Mouse (Mus musculus): ENCODE measurements around the gene Trappc1.

- TF ChIP-seq MXI1 (IDR thresholded peaks at IDR 0.05; ENCODE audit: low read depth, low read length): no peak
- no peak for TF ChIP-seq ELF1 (IDR thresholded peaks at IDR 0.05; ENCODE audit: low read depth, low read length)
- TF ChIP-seq POLR2AphosphoS2 (IDR thresholded peaks at IDR 0.05; ENCODE audit: low read length): no peak
- no peak for TF ChIP-seq POLR2A (IDR thresholded peaks at IDR 0.05; ENCODE audit: control insufficient read depth in 1 of 2, insufficient read depth in 1 of 2, low read depth in 1 of 2, low read length in 2 of 2, poor library complexity in 1 of 2)
- no peak for TF ChIP-seq CTCF (IDR thresholded peaks at IDR 0.05 in 2 of 3, conservative IDR thresholded peaks at IDR 0.05 in 1 of 3; ENCODE audit: control insufficient read depth in 1 of 3, insufficient read depth in 1 of 3, low read depth in 2 of 3, low read length in 3 of 3, poor library complexity in 1 of 3, severe bottlenecking in 1 of 3)
- TF ChIP-seq GATA1 (IDR thresholded peaks at IDR 0.05; ENCODE audit: low read depth, low read length): no peak
These were observed 22.7 kb downstream of the Trappc1 start for GRCm38 (mm10) chr11:69346441-69346840.

Data from MEL (cell line).